Mouse (Mus musculus) mature B cell (primary cell): ENCODE data around the gene Cdc6.

Source experiments
- in situ Hi-C: fragments of 300-500 bp; cut with MboI; formaldehyde crosslinking; loops from 2 replicates; pipeline ENCODE4 v1.14.3; 2019

Gene Cdc6

GRCm38 (mm10) chr11:98961051-98961592 is 53.5 kb downstream of the Cdc6 start:
- in situ Hi-C loops: no loop called here

DNA sequence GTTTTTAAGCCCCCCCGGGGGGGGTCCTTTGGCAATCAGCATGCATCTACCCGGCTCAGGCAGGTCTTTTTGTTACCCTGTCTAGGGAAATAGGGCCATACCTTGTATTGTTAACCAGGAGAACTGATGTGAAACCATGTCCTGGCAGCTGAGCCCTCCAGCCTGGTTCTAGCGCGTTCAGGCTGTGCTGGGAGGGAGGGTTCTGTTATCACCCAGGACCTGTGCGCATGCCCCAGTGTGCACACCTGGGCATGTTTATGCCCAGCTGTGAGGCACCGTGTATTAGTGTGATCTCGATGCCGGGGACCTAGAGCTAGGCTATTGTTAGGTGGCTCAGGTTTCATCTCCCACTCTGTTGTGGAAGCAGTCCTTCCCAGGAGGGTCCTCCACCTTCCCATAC is 54.2 kb downstream of the Cdc6 start:
- in situ Hi-C loops: no loop called here

- in situ Hi-C loops: no loop called here
Measured at GRCm38 (mm10) chr11:98962421-98963095, 55.0 kb downstream of the Cdc6 start.

DNA sequence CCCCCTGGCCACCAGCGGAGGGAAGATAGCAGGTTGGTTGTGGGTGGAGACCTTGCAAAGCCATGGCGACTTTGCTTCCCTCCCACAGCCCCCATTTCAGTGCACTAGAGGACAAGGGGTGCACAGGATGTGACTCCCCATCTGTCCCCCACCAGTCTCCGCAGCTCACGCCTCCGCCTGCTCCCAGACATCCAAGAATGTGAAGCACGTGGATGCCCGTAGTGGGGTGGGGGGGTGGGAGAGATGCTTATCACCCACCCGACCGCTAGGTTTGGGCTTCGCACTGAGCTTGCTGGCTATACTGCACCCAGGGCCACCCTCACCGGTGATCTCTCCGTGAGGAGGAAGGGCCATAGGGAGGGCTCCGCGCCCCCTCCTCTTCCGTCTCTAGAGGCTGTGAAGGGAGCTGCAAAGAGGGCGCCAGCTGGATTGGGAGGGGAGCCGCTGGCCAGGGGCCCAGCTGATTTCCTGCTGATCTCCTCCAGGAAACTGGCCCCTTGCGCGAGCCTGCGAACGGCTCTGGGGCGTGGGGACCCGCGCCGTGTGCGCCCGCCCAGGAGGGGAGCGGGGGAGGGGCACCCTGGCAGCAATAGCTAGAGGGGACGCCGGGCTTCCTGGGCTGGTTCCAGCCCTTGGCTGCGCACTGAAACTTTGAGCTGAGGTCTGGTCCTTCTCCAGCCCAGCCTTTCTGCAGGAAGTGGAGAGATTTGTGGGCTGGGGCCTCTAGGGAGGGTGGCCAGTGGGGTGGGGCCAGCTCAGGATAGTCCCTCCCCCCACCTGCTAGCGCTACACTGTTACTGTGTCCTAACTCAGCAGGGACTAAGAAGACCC is 55.8 kb downstream of the Cdc6 start:
- in situ Hi-C loops: no loop called here

DNA sequence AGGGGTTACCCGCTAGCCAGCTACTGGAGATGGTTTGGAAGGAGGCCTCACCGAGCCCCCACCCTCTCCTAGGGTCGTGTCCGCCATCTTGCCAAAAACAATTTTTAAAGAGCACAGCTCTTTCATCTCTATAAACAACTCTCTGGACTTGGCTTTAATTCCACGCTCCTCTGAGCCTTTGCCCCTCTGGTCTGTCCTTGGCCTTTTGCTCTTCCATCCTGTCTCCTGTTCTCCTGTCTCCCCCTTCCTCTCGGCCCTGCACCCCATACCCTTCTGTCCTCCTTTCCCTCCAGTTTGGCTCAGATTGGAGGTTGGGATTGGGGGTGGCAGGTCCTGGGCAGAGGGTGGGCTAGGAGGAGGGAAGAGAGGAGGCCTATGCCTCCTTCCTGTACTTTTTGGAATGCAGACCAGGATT is 56.6 kb downstream of the Cdc6 start:
- in situ Hi-C loops: no loop called here

DNA sequence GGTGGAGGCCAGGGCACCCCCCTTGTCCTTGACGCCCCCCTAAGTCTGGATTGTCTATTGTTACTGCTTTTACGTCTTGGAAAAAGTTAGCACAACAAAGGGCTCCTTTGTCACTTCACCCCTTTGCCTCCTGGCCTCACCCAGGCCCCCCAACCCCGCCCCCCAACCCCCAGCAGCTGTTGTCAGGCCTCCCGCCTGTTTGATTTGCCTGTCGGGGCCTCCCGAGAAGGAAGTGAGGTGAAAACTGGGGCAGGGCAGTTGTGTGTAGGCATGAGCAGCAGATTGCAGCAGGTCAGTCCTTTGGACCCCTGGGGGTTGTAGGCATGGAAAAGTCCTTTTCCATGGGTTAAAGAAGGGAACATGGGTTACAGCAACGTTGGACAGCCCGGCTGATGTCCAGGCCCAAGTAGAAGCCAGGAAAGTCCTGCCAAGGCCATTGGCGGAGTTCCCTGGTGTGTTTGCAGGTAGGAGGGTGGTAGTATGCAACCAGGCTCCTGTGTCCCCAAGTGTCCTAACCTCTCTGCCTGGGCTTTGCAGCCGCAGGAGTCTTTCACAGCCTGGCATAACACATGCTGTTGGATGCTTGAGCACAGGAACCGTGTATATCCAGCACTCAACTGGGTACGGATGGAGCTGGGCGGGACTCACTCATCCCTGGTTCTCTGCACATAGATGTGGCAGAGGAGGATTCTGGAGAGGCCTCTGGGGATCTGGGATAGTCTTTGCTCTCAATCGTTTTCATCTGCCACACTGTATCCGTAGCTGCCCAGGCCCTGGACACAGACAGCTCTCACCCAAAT is 57.2 kb downstream of the Cdc6 start:
- in situ Hi-C loops: no loop called here

DNA sequence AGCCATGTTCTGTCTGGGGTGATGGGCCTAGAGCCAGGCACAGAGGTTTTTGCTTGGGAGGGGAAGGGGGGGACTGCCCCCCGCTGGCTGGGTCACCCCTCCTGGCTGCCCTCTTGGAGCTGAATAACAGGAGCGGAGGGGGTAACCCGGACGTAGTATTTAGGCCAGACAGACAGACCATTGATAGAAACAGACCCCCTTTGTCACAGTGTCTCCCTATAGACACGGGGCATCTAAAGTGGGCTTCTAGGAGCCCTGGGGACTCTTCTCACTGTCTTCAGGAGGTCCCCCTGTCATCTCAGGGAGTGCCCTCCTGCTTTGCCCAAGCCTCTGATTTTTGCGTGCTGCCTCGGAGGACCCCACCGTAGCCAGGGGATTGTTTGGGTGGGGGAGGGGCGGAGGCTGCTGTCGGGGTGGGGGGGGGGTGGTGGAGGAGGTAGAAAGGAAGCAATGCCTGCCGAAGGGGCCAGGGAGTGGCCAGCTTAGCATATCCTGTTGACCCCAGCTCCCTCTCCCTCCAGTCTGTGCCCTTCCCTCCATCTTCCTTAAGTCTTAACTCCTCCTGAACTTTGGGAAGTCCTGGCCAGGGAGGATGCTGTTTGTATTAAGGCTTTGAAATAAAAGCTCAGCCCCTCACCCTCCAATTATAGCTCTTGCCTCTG is 57.9 kb downstream of the Cdc6 start:
- in situ Hi-C loops: no loop called here

DNA sequence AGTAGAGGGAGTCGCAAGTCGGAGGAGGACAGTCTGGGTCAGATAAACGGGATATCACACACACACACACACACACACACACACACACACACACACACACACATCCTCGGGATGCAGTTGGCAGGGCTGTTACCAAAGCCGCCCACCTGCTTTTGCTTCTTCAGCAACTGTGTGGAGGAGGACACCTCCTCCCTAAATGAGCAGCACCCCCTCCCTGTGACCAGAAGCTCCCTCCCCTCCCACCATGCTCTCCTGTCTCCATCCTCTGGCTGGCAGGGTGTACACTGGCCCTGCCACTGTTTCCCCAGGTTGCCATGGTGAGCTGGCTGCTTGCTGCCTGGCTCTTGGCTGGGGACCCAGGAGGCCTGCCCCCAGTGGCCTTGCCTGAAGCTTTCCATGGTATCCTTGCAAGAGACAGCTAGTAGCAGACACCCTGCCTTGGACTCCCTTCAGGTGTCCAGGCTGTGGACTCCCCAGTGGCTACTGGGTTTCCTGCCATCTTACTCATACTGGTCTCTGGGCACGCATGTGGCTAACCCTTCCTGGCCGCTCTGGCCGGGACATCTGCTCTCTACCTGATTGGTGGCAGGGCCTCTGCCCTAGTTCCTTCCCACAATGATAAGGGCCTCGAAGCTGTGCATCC is 59.0 kb downstream of the Cdc6 start:
- in situ Hi-C loops: no loop called here

GRCm38 (mm10) chr11:98968079-98968478 is 60.5 kb downstream of the Cdc6 start:
- in situ Hi-C loops: no loop called here

GRCm38 (mm10) chr11:98968716-98969495 is 61.3 kb downstream of the Cdc6 start:
- in situ Hi-C loops: no loop called here

- in situ Hi-C loops: no loop called here
Measured at GRCm38 (mm10) chr11:98969496-98969927, 61.9 kb downstream of the Cdc6 start.

- in situ Hi-C loops: loop anchor here (5.0 kb wide), 1 partner anchor 33 kb away; no protein-coding TSS in a partner anchor
Measured at GRCm38 (mm10) chr11:98970191-98970925, 62.8 kb downstream of the Cdc6 start.

GRCm38 (mm10) chr11:98971316-98972031 is 63.9 kb downstream of the Cdc6 start:
- in situ Hi-C loops: loop anchor here (5.0 kb wide), 1 partner anchor 34 kb away; no protein-coding TSS in a partner anchor

DNA sequence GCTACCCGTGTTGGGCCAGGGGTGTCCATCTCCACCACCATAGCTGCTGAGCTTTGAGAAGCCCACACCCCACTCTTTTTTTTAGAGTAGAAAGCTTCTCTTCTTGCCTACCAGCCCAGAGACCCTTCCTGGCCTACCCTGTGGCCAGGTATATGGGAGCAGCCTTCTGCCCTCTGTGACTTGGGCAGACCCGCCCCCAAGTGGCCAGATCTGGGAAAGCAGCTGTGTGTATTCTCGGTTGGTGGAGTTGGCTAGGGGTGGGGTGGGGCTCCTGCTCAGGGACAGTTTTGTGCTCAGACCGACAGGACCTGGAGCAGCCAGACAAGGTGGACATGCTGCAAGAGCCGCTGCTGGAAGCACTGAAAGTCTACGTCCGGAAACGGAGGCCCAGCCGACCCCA is 64.6 kb downstream of the Cdc6 start:
- in situ Hi-C loops: loop anchor here (5.0 kb wide), 1 partner anchor 35 kb away; no protein-coding TSS in a partner anchor

DNA sequence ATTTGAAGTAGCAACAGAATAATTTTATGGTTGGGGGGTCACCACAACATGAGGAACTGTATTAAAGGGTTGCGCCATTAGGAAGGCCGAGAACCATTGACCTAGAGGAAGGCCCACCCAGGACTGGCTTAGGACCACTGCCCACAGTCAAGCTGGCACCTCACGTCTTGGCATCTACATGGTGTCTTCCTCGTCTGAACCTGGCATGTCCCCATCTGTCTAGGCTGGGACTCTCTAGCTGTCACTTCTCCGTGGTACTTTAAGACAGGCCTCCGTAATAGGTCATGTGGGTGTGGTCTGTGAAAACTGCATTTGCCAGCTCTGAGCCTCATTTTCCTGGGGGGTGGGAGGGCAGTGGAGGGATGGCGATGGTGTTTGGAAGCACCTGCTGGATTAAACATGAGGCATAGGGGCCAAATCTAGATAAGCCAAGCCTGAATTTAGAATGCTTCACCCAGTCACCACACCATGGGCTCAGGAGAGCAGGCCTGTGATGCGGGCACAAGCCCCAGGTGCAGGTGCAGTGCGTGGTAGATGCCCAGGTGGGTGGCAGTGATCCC is 65.3 kb downstream of the Cdc6 start:
- in situ Hi-C loops: loop anchor here (5.0 kb wide), 1 partner anchor 36 kb away; no protein-coding TSS in a partner anchor
